Mouse (Mus musculus): ENCODE measurements around the gene Cubn. TPM values are rescaled to one million over a fixed set of nuclear protein-coding genes. Genes with fewer than 3 reads are reported as not detected.

Cubn gene
- polyA plus RNA-seq (2016; fragmentation: Nextera tagmentation; extraction: Ambion mirVana), result 0.18 and 0.22 TPM in 2 replicates

DNA sequence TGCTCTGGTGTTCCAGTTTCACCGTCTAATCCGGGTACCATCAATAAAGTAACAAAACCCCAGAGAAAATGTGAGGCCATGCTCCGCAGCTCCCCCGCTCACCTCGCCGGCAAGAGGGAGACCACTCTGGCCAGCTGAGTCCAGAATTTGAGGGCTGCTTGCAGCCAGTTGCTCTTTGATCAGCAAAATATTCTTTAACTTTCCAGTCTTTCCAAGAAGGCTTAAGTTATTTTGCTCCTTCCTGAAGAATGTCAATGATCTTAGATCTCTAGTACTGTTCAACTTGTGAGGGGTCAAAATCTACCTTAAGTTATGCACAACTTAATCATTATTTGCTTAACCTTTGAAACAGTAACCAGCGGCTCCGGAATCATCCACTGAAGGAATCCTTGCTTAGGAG is at the start of gene Cubn:
Gene Cubn (minus strand): TSS at position 80 of the 400 bp plus-strand sequence.
- H3K9ac ChIP-seq, result no peak within 1 kb of the TSS
- no peak within 1 kb of the TSS for H3K27ac ChIP-seq
- no peaks in the 10 kb centered on the region for H3K36me3 ChIP-seq
- H3K9me3 ChIP-seq, result no peaks in the 10 kb centered on the region
- no peaks in the 10 kb centered on the region; the same call in 1 of the 2 replicates for H3K4me1 ChIP-seq
- WGBS, result 40% methylated on average over 8 of the region's 8 CpGs
- no peak within 1 kb of the TSS for H3K4me3 ChIP-seq
- H3K4me2 ChIP-seq (replicated peaks), result no peak within 1 kb of the TSS
- no peaks in the 10 kb centered on the region for H3K27me3 ChIP-seq (replicated peaks)
- ATAC-seq (ENCODE audit: low FRiP score, low read depth), result no peak

DNA sequence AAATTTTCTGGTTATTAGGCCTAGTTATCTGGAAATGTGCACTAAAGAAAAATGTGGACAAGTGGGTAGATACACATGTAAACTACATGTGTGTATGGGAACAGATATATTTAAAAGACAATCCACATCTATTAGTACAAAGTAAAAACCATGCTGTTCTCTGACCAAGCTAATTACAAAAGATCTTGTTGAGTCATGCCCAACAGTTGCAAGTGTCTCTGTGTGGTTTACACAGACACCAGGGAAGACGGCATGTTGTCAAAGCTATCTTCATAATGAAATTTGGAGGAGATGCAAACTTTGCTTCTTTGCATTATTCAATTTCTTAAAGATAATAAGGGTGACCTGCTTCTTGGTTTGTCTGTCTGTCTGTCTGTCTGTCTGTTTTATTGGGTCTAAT is 48.2 kb upstream of the Cubn start:
- no peaks in the 10 kb centered on the region for H3K4me1 ChIP-seq
- H3K36me3 ChIP-seq, result no peaks in the 10 kb centered on the region
- H3K9me3 ChIP-seq, result no peaks in the 10 kb centered on the region
- H3K4me2 ChIP-seq (replicated peaks), result no peak overlapping the region
- no peak overlapping the region for H3K9ac ChIP-seq
- ATAC-seq (ENCODE audit: low FRiP score, low read depth), result no peak
- no peaks in the 10 kb centered on the region for H3K27me3 ChIP-seq (replicated peaks)
- no peak overlapping the region for H3K4me3 ChIP-seq
- H3K27ac ChIP-seq, result no peak overlapping the region
- WGBS, result 97% methylated on average over 1 of the region's 1 CpGs

- Histone ChIP-seq H3K4me1 (no peaks in the 10 kb centered on the region), H3K4me2 (replicated peaks) (no peak overlapping the region), H3K27me3 (replicated peaks) (no peaks in the 10 kb centered on the region), H3K4me3 (no peak overlapping the region), H3K27ac (no peak overlapping the region), H3K9me3 (no peaks in the 10 kb centered on the region), H3K9ac (no peak overlapping the region), H3K36me3 (no peaks in the 10 kb centered on the region)
- WGBS, result 78% methylated on average over 6 of the region's 6 CpGs
- no peak for ATAC-seq (ENCODE audit: low FRiP score, low read depth)
These were observed 47.2 kb upstream of the Cubn start for GRCm38 (mm10) chr2:13538704-13539377.

- no peaks in the 10 kb centered on the region for H3K36me3 ChIP-seq
- no peak for ATAC-seq (ENCODE audit: low FRiP score, low read depth)
- no peak overlapping the region for H3K4me2 ChIP-seq (replicated peaks)
- no peak overlapping the region for H3K9ac ChIP-seq
- no peaks in the 10 kb centered on the region for H3K27me3 ChIP-seq (replicated peaks)
- H3K27ac ChIP-seq, result no peak overlapping the region
- H3K4me1 ChIP-seq, result no peaks in the 10 kb centered on the region
- H3K9me3 ChIP-seq, result no peaks in the 10 kb centered on the region
- H3K4me3 ChIP-seq, result no peak overlapping the region
- WGBS, result 77% methylated on average over 2 of the region's 2 CpGs
These were observed 46.6 kb upstream of the Cubn start for GRCm38 (mm10) chr2:13538258-13538657.

DNA sequence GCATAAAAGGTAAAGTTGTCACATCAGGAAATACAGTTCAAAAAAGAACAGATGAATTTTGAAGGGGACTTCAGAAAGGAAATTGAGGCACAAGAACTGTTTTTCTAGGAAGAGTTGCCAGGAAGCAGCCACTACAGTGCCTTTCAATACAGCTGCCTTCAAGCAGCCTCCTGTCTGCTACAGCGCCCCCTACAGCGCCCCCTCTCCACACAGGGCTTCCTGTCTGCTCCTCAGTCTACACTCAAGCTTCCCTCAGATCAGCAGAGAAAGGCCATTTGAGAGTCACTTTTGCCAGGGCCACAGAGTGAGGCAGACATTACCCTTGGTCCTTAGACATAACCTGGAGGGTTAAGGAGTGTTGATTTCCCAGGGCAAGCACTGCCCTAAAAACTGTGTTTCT is 46.1 kb upstream of the Cubn start:
- ATAC-seq (ENCODE audit: low FRiP score, low read depth), result no peak

GRCm38 (mm10) chr2:13536747-13537146 is 45.1 kb upstream of the Cubn start:
- Histone ChIP-seq H3K9me3 (no peaks in the 10 kb centered on the region), H3K36me3 (no peaks in the 10 kb centered on the region), H3K4me1 (no peaks in the 10 kb centered on the region), H3K4me2 (replicated peaks) (no peak overlapping the region), H3K4me3 (no peak overlapping the region), H3K9ac (no peak overlapping the region), H3K27me3 (replicated peaks) (no peaks in the 10 kb centered on the region), H3K27ac (no peak overlapping the region)
- no peak for ATAC-seq (ENCODE audit: low FRiP score, low read depth)

More for the DNA sequence above, 46.1 kb upstream of the Cubn start:
- H3K4me1 ChIP-seq, result no peaks in the 10 kb centered on the region
- H3K4me3 ChIP-seq, result no peak overlapping the region
- no peak overlapping the region for H3K27ac ChIP-seq
- H3K9me3 ChIP-seq, result no peaks in the 10 kb centered on the region
- H3K4me2 ChIP-seq (replicated peaks), result no peak overlapping the region
- 20% methylated on average over 2 of the region's 2 CpGs for WGBS
- no peaks in the 10 kb centered on the region for H3K27me3 ChIP-seq (replicated peaks)
- no peak overlapping the region for H3K9ac ChIP-seq
- H3K36me3 ChIP-seq, result no peaks in the 10 kb centered on the region

GRCm38 (mm10) chr2:13530639-13531038 is 39.0 kb upstream of the Cubn start:
- Histone ChIP-seq H3K36me3 (no peaks in the 10 kb centered on the region), H3K9me3 (no peaks in the 10 kb centered on the region), H3K4me1 (0 out of 2 replicates have a peak, but pooled peaks cover 3% of the 10 kb centered on the region), H3K9ac (no peak overlapping the region), H3K27ac (no peak overlapping the region), H3K27me3 (replicated peaks) (no peaks in the 10 kb centered on the region), H3K4me3 (no peak overlapping the region), H3K4me2 (replicated peaks) (no peak overlapping the region)
- no peak for ATAC-seq (ENCODE audit: low FRiP score, low read depth)
- WGBS, result 93% methylated on average over 6 of the region's 6 CpGs

DNA sequence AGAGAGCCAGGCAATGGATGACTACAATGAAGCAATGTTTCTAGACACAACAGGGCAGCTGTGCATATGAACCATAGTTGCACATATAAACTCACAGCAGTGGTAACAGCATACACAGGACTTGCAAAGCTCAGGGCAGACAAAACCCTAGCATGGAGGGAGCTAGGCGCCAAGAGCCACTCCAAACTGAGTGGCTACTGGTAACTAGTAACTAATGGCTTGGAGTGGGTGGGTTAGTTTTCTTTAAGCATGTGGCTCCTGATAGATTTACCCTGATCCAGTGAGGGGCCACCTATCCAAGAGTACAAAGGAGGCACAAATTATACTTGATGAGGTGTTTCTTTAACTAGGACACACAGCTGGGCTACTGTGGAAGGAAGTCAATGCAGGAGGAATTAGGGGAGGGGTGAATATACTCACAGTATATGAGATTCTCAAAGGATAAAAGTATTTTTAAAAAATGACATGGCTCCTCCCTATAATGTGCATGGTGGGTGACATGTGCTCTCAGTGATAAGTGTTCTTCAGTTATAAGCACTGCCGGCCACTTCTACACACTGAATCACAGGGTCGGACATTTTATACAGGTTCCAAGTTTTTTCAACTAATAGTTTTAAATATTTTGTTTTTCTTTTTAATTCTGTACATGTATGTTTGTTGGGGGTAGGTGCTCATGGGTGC is 37.8 kb upstream of the Cubn start:
- Histone ChIP-seq H3K36me3 (no peaks in the 10 kb centered on the region), H3K9me3 (no peaks in the 10 kb centered on the region), H3K27me3 (replicated peaks) (no peaks in the 10 kb centered on the region), H3K27ac (no peak overlapping the region), H3K4me1 (0 out of 2 replicates have a peak, but pooled peaks cover 3% of the 10 kb centered on the region), H3K4me2 (replicated peaks) (no peak overlapping the region), H3K4me3 (no peak overlapping the region), H3K9ac (no peak overlapping the region)
- ATAC-seq (ENCODE audit: low FRiP score, low read depth), result no peak
- WGBS, result 93% methylated on average over 3 of the region's 3 CpGs

DNA sequence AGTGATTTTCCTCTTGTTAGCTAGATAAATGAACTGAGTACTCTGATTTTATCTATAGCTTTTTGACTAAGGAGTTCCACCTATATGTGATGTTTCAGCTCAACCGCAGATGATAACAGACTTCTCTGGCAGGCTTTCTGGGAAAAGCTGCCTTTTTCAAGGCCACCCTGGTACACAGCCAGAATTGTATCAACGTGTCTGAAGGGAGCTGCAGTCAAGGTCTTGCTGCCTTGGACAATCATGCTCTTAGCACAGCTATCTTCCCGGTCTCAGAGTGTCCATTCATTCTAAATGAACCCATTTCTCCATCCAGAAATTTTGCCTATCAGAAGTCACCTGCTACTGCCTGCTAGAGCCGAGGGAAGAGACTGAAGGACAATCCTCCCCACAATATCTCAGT is 35.9 kb upstream of the Cubn start:
- no peak for ATAC-seq (ENCODE audit: low FRiP score, low read depth)
- WGBS, result 67% methylated on average over 4 of the region's 4 CpGs

GRCm38 (mm10) chr2:13527125-13527524 is 35.5 kb upstream of the Cubn start:
- H3K4me2 ChIP-seq (replicated peaks), result no peak overlapping the region
- H3K27ac ChIP-seq, result no peak overlapping the region
- H3K36me3 ChIP-seq, result no peaks in the 10 kb centered on the region
- H3K9me3 ChIP-seq, result no peaks in the 10 kb centered on the region
- H3K4me1 ChIP-seq, result 0 out of 2 replicates have a peak, but pooled peaks cover 3% of the 10 kb centered on the region
- H3K9ac ChIP-seq, result no peak overlapping the region
- peak; percentile 36; the same call in 1 of the 2 replicates for ATAC-seq (ENCODE audit: low FRiP score, low read depth)
- H3K27me3 ChIP-seq (replicated peaks), result no peaks in the 10 kb centered on the region
- no peak overlapping the region for H3K4me3 ChIP-seq
- 33% methylated on average over 2 of the region's 2 CpGs for WGBS

More for the DNA sequence above, 35.9 kb upstream of the Cubn start:
- Histone ChIP-seq H3K4me2 (replicated peaks) (no peak overlapping the region), H3K27ac (no peak overlapping the region), H3K27me3 (replicated peaks) (no peaks in the 10 kb centered on the region), H3K9ac (no peak overlapping the region), H3K9me3 (no peaks in the 10 kb centered on the region), H3K36me3 (no peaks in the 10 kb centered on the region), H3K4me3 (no peak overlapping the region), H3K4me1 (0 out of 2 replicates have a peak, but pooled peaks cover 3% of the 10 kb centered on the region)

DNA sequence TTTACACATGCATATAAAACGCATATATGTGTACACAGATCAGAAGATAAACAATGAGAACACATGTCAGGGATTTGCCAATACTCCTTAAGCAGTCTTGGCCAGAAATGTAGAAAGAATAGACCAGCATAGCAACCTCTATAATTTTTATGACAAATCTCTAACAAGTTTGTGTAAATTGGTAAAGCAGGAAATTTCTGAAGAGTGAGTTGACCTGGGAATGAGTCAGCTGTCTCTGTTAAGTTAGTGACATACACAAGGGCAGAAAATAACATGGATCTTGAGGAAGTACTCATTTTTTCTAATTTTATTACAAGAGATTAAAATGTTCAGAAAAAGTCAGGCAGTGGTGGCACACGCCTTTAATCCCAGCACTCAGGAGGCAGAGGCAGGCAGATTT is 34.6 kb upstream of the Cubn start:
- Histone ChIP-seq H3K4me3 (no peak overlapping the region), H3K27ac (no peak overlapping the region), H3K36me3 (no peaks in the 10 kb centered on the region), H3K27me3 (replicated peaks) (no peaks in the 10 kb centered on the region), H3K9me3 (no peaks in the 10 kb centered on the region), H3K9ac (no peak overlapping the region), H3K4me2 (replicated peaks) (no peak overlapping the region), H3K4me1 (0 out of 2 replicates have a peak, but pooled peaks cover 3% of the 10 kb centered on the region)
- 94% methylated on average over 2 of the region's 2 CpGs for WGBS
- no peak for ATAC-seq (ENCODE audit: low FRiP score, low read depth)

- Histone ChIP-seq H3K4me1 (0 out of 2 replicates have a peak, but pooled peaks cover 3% of the 10 kb centered on the region), H3K4me3 (no peak overlapping the region), H3K9ac (no peak overlapping the region), H3K27me3 (replicated peaks) (no peaks in the 10 kb centered on the region), H3K4me2 (replicated peaks) (no peak overlapping the region), H3K27ac (no peak overlapping the region), H3K9me3 (no peaks in the 10 kb centered on the region), H3K36me3 (no peaks in the 10 kb centered on the region)
- peak; percentile 39; the same call in 1 of the 2 replicates for ATAC-seq (ENCODE audit: low FRiP score, low read depth)
- 76% methylated on average over 8 of the region's 8 CpGs for WGBS
These were observed 32.2 kb upstream of the Cubn start for GRCm38 (mm10) chr2:13523540-13524456.
